ENCODE assay signal across 7 mouse cellular contexts in the genomic region with DNA sequence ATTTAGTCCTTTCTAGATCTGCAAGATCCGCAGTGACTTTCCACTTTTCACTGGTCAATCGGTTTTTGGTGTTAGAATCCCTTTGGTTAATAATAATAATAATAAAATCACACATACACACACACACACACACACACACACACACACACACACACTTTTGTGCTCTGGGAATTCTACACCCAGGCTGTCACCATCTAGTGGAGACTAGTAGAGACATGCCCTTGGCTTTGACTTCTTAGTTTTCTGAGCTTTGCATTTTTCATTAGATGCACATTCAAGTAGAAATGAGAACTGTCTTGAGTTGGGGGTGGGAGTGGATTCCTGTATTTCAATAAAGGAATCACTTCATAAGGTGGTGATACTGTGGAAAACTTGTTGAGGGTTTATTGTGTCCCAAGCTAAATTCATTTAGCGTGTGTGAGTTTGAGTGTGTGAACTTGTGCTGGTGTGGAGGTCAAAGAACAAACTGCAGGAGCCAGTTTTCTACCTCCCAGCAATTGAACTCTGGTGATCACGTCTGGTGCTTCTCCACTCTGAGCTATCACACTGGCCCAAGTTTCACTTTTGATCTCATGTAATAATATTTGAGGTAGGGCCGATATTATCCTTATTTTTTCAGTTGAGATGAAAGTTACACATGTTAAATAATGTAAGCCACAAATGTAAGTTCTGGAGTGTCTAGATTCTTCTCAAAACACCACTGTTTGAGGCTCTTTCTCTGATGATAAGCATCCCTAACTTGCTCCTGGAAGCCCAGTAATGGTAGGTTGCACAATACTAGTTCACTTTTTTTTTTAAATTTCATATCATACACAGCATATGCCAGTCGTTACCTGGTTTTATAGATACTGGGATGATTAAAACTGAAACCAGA. TPM values are rescaled to one million over a fixed set of nuclear protein-coding genes. Genes with fewer than 3 reads are reported as not detected.
DNase-seq lines count a peak whose midpoint lies in the region; ATAC-seq lines count a peak whose summit lies in the region.

No protein-coding gene starts in this region.

- peaks cover 16% of the 10 kb centered on the region for H3K4me1 ChIP-seq in embryonic facial prominence, embryonic 14.5 days (ENCODE audit: control insufficient read depth, insufficient read depth, low read length)

- peak overlapping the region; percentile 85 for H3K9ac ChIP-seq in embryonic facial prominence, embryonic 14.5 days (ENCODE audit: low read depth, low read length)

- peak; percentile 26 for DNase-seq in thymus, postnatal 14 days
- DNase-seq in thymus, postnatal 4 days = no peak
- peak; percentile 80 for DNase-seq in embryonic facial prominence, embryonic 14.5 days (ENCODE audit: low spot score)
- DNase-seq in induced T-regulatory cell, adult 2 months (ENCODE audit: low read depth) = peak; percentile 72
- peak; percentile 46 for DNase-seq in lung, postnatal 36 days
- peak; percentile 25 for DNase-seq in thymus, postnatal 25 days
- DNase-seq in urinary bladder, postnatal 36 days (ENCODE audit: low spot score in 2 of 2) = no peak

- 36% methylated on average over 6 of the region's 6 CpGs for WGBS in embryonic facial prominence, embryonic 14.5 days

- H3K27ac ChIP-seq in embryonic facial prominence, embryonic 14.5 days (replicated peaks; ENCODE audit: low read depth, low read length) = peak overlapping the region; percentile 92; the same call in 1 of the 2 replicates

- no peak for ATAC-seq in embryonic facial prominence, embryonic 14.5 days (ENCODE audit: low read depth)

- H3K4me3 ChIP-seq in embryonic facial prominence, embryonic 14.5 days (ENCODE audit: low read depth, low read length) = peak overlapping the region; percentile 92

- H3K27me3 ChIP-seq in embryonic facial prominence, embryonic 14.5 days (replicated peaks; ENCODE audit: control insufficient read depth, insufficient read depth, low read length) = no peaks in the 10 kb centered on the region

- H3K9me3 ChIP-seq in embryonic facial prominence, embryonic 14.5 days (ENCODE audit: control insufficient read depth, low read length) = no peaks in the 10 kb centered on the region

- 0 out of 2 replicates have a peak, but pooled peaks cover 4% of the 10 kb centered on the region for H3K36me3 ChIP-seq in embryonic facial prominence, embryonic 14.5 days (ENCODE audit: control insufficient read depth, insufficient read depth, low read length)

- peak overlapping the region; percentile 64 for H3K4me2 ChIP-seq in embryonic facial prominence, embryonic 14.5 days (ENCODE audit: low read depth, low read length)

RNA-seq across cellular contexts. Expression of a gene that starts 1.5 kb away (rescaled TPM):
- polyA plus RNA-seq in embryonic facial prominence, embryonic 14.5 days (2014; fragmentation: Nextera tagmentation; extraction: Ambion mirVana) = 20.6 and 21.0 TPM in 2 replicates

RNA-seq across cellular contexts. Expression of a gene that starts 31.3 kb away (rescaled TPM):
- polyA plus RNA-seq in embryonic facial prominence, embryonic 14.5 days (2014; fragmentation: Nextera tagmentation; extraction: Ambion mirVana) = 0.14 and 0.24 TPM in 2 replicates

Comparison
In these comparisons a context has a peak if more than half of its experiments do, and no peak if none do; other contexts are left out.
1. DNase-seq: peak in thymus, postnatal 14 days (single experiment), embryonic facial prominence, embryonic 14.5 days (single experiment), induced T-regulatory cell, adult 2 months (single experiment), lung, postnatal 36 days (single experiment) and thymus, postnatal 25 days (single experiment); none in thymus, postnatal 4 days (single experiment) and urinary bladder, postnatal 36 days (0 of 2).